In the genomic region with DNA sequence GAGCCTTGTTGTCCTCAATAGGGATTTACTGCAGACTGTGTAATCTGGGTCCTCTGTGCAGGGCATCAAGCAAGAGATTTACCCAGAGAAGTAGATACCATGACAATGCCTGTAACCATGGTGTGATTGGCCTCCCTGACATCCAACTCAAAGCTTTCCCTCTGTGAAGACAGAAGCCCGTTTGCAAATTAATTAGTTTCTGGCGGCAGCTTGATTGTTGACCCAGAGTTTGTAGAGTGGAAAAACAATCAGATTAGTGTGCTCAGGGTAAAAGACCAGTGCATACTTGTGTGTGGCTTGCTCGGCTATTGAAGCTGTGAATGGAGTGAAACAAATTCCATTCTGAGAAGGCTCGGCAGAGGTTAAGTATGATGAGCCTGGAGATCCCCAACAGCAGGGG, we compare ENCODE assay signal across 10 mouse cellular contexts.
DNase-seq lines count a peak whose midpoint lies in the region; ATAC-seq and TF ChIP-seq lines count a peak whose summit lies in the region.
"Had no signal": no experiment of that assay in that cellular context is flagged by ENCODE, and none has a peak within 500 bp of the region (broad histone marks: within the 10 kb centered on the region; RNA-seq: fewer than 3 reads in every experiment).

No protein-coding gene starts in this region.

- no peak overlapping the region for H3K4me2 ChIP-seq in forebrain, embryonic 12.5 days
- no peak overlapping the region for H3K4me2 ChIP-seq in intestine, postnatal 0 days (replicated peaks; ENCODE audit: low read depth)

- H3K9me3 ChIP-seq in forebrain, embryonic 12.5 days = no peaks in the 10 kb centered on the region
- no peaks in the 10 kb centered on the region for H3K9me3 ChIP-seq in midbrain, embryonic 10.5 days (replicated peaks)
- H3K9me3 ChIP-seq in intestine, postnatal 0 days (ENCODE audit: control insufficient read depth) = no peaks in the 10 kb centered on the region

- whole genome bisulfite sequencing in forebrain, embryonic 12.5 days = 0% methylated on average over 4 of the region's 4 CpGs
- WGBS in midbrain, embryonic 10.5 days = 4% methylated on average over 4 of the region's 4 CpGs
- 34% methylated on average over 4 of the region's 4 CpGs for WGBS in intestine, postnatal 0 days

- H3K27me3 ChIP-seq in forebrain, embryonic 12.5 days = peaks cover 12% of the 10 kb centered on the region
- H3K27me3 ChIP-seq in midbrain, embryonic 10.5 days (ENCODE audit: low read depth, poor library complexity, severe bottlenecking) = peaks cover 86% of the 10 kb centered on the region
- no peaks in the 10 kb centered on the region for H3K27me3 ChIP-seq in intestine, postnatal 0 days (replicated peaks; ENCODE audit: control insufficient read depth, insufficient read depth, low read length)

- no peak overlapping the region for H3K27ac ChIP-seq in forebrain, embryonic 12.5 days
- H3K27ac ChIP-seq in midbrain, embryonic 10.5 days (replicated peaks) = no peak overlapping the region
- H3K27ac ChIP-seq in intestine, postnatal 0 days (ENCODE audit: low read depth, low read length) = no peak overlapping the region

- no peak overlapping the region for H3K9ac ChIP-seq in forebrain, embryonic 12.5 days
- no peak overlapping the region for H3K9ac ChIP-seq in intestine, postnatal 0 days (ENCODE audit: low read depth, low read length)

- peak; percentile 20 to 28 for DNase-seq in right cerebral cortex, postnatal 10 days (ENCODE audit: low spot score in 2 of 2)
- no peak for DNase-seq in right cerebral cortex, postnatal 14 days
- peak; percentile 78 for DNase-seq in midbrain, embryonic 10.5 days (ENCODE audit: low spot score)
- DNase-seq in spleen, postnatal 14 days (ENCODE audit: low spot score in 2 of 2) = no peak
- DNase-seq in B cell, adult 2 months = no peak
- DNase-seq: lung, postnatal 4 days; right cerebral cortex, postnatal 25 days; thymus, postnatal 4 days had no signal

- ATAC-seq in forebrain, embryonic 12.5 days (ENCODE audit: low FRiP score) = peak; percentile 92
- ATAC-seq in intestine, postnatal 0 days = no peak

- TF ChIP-seq CTCF in intestine, postnatal 0 days (IDR thresholded peaks at IDR 0.05; ENCODE audit: low read depth) = no peak

- no peaks in the 10 kb centered on the region for H3K36me3 ChIP-seq in forebrain, embryonic 12.5 days (replicated peaks)
- no peaks in the 10 kb centered on the region for H3K36me3 ChIP-seq in midbrain, embryonic 10.5 days
- H3K36me3 ChIP-seq in intestine, postnatal 0 days (ENCODE audit: control insufficient read depth, insufficient read depth) = no peaks in the 10 kb centered on the region

- peaks cover 8% of the 10 kb centered on the region for H3K4me1 ChIP-seq in forebrain, embryonic 12.5 days
- H3K4me1 ChIP-seq in midbrain, embryonic 10.5 days = peaks cover 16% of the 10 kb centered on the region
- no peaks in the 10 kb centered on the region for H3K4me1 ChIP-seq in intestine, postnatal 0 days (replicated peaks; ENCODE audit: control insufficient read depth, insufficient read depth, low read length)

- no peak overlapping the region for H3K4me3 ChIP-seq in forebrain, embryonic 12.5 days (replicated peaks)
- H3K4me3 ChIP-seq in midbrain, embryonic 10.5 days = no peak overlapping the region
- no peak overlapping the region for H3K4me3 ChIP-seq in intestine, postnatal 0 days (ENCODE audit: low read depth, low read length)

Comparison
In these comparisons a context has a peak if more than half of its experiments do, and no peak if none do; other contexts are left out.
1. DNase-seq: peak in right cerebral cortex, postnatal 10 days (2 of 2) and midbrain, embryonic 10.5 days (single experiment); none in right cerebral cortex, postnatal 14 days (single experiment), spleen, postnatal 14 days (0 of 2) and B cell, adult 2 months (0 of 2).